Mouse (Mus musculus) neural tube, embryonic 13.5 days (tissue): Measurements from ENCODE around the gene Ugt2b34. TPM values are rescaled to one million over a fixed set of nuclear protein-coding genes. Genes with fewer than 3 reads are reported as not detected.
"Not testable (repeated sequence)": the region's sequence is repeated elsewhere in the genome, so short reads cannot be mapped to it uniquely, and the experiment has no call there.

Source experiments
- ATAC-seq: fragments of 200-750 bp; cut with Nextera tagmentation; 2 replicates; pipeline ENCODE4 v1.8.0; 2017; ENCODE audit warnings: low read depth, mild to moderate bottlenecking, moderate TSS enrichment, moderate library complexity
- H3K27ac ChIP-seq: fragments of 300-500 bp; sonication (generic); replicated peaks from 2 replicates; pipeline ENCODE4 v1.5.1; 2015; ENCODE audit warnings: moderate library complexity, mild to moderate bottlenecking, inconsistent platforms
- H3K27me3 ChIP-seq: fragments of 300-500 bp; sonication (generic); 2 replicates; pipeline ENCODE4 v1.6.1; 2015; ENCODE audit warnings: mild to moderate bottlenecking, inconsistent platforms
- H3K36me3 ChIP-seq: fragments of 300-500 bp; sonication (generic); 2 replicates; pipeline ENCODE4 v1.6.1; 2015; ENCODE audit warnings: mild to moderate bottlenecking, inconsistent platforms
- H3K4me1 ChIP-seq: fragments of 300-500 bp; sonication (generic); replicated peaks from 2 replicates; pipeline ENCODE4 v1.6.1; 2015; ENCODE audit warnings: inconsistent platforms
- H3K4me2 ChIP-seq: fragments of 300-500 bp; sonication (generic); 2 replicates; pipeline ENCODE4 v1.6.1; 2015; ENCODE audit warnings: inconsistent platforms, mild to moderate bottlenecking, moderate library complexity
- H3K4me3 ChIP-seq: fragments of 300-500 bp; sonication (generic); 2 replicates; pipeline ENCODE4 v1.5.1; 2015; ENCODE audit warnings: mild to moderate bottlenecking, inconsistent platforms
- H3K9ac ChIP-seq: fragments of 300-500 bp; sonication (generic); 2 replicates; pipeline ENCODE4 v1.6.1; 2015; ENCODE audit warnings: moderate library complexity, mild to moderate bottlenecking, inconsistent platforms
- H3K9me3 ChIP-seq: fragments of 300-500 bp; sonication (generic); 2 replicates; pipeline ENCODE4 v1.6.1; 2016; ENCODE audit warnings: inconsistent platforms
- WGBS: fragments of 180-500 bp; shearing (Covaris S2); methylation state at CpG from one replicate; pipeline ENCODE4 v1.1.7; 2015; 5-methylcytosine and 5-hydroxymethylcytosine counted together
- polyA plus RNA-seq: library from polyadenylated mRNA; unstranded; fragments of >200 nt; fragmentation: Nextera tagmentation; extraction: Ambion mirVana; gene quantifications from 2 replicates; pipeline ENCODE4 v1.2.1, GENCODE M21; 2015

Gene Ugt2b34
- polyA plus RNA-seq, 1 experiment from 2014 or later, result not detected

DNA sequence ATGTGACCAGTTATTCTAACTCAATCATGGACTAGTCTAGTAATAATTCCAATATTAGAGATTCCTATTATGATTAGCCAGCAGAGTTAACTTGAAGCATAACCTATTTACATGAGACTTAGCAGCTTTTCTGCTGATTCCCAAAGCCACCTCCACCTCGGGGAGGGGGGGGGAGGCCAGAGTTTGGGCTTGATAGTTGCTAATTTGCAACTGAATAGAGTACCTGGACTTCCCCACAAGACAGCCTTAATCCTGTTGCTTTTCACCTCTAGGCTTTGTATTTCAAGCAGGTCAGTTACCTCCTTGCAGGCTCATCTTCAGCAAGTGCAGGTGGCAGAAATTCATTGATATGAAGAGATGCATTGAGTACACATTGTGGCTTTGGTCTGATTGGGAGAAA, 49.1 kb downstream of the Ugt2b34 start:
- no peak for ATAC-seq
- Histone ChIP-seq H3K9ac (no peak overlapping the region), H3K36me3 (no peaks in the 10 kb centered on the region), H3K4me2 (no peak overlapping the region), H3K27me3 (no peaks in the 10 kb centered on the region), H3K27ac (no peak overlapping the region), H3K9me3 (no peaks in the 10 kb centered on the region), H3K4me1 (no peaks in the 10 kb centered on the region), H3K4me3 (no peak overlapping the region)
- 28% methylated on average over 1 of the region's 1 CpGs for WGBS

DNA sequence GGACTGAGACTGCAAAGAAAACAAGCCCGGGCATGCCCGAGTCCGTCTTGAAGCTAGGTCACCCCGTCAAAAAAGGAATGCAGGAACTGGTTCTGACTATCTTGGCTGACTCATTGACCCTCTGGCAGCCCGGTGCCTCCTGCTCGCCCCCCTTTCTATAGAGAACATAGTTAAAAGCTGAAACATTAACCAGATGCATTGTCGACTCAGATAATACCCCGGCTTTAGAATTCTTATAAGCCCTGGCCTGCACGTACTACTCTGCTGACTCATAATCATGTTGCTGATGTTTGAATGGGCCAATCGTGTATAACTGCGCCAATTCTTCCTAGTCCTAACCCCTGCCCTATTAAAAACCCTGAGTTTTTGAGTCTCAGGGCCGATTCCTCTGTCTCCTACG, 50.2 kb downstream of the Ugt2b34 start:
- not testable (repeated sequence) for H3K4me1 ChIP-seq, H3K27me3 ChIP-seq, H3K9me3 ChIP-seq, ATAC-seq, H3K4me3 ChIP-seq, H3K9ac ChIP-seq, H3K4me2 ChIP-seq, H3K27ac ChIP-seq, H3K36me3 ChIP-seq
- WGBS, result 74% methylated on average over 13 of the region's 13 CpGs

- no peak for ATAC-seq
- no peaks in the 10 kb centered on the region for H3K9me3 ChIP-seq
- no peak overlapping the region for H3K4me3 ChIP-seq
- 66% methylated on average over 5 of the region's 5 CpGs for WGBS
- no peaks in the 10 kb centered on the region for H3K27me3 ChIP-seq
- no peak overlapping the region for H3K4me2 ChIP-seq
- no peak overlapping the region for H3K27ac ChIP-seq
- H3K36me3 ChIP-seq, result no peaks in the 10 kb centered on the region
- no peaks in the 10 kb centered on the region for H3K4me1 ChIP-seq
- H3K9ac ChIP-seq, result no peak overlapping the region
These were observed 55.1 kb downstream of the Ugt2b34 start for GRCm38 (mm10) chr5:86851658-86852057.

GRCm38 (mm10) chr5:86850104-86850503, 56.6 kb downstream of the Ugt2b34 start:
- Histone ChIP-seq H3K4me3 (no peak overlapping the region), H3K4me1 (no peaks in the 10 kb centered on the region), H3K27ac (no peak overlapping the region), H3K9ac (no peak overlapping the region), H3K4me2 (no peak overlapping the region), H3K27me3 (no peaks in the 10 kb centered on the region), H3K36me3 (no peaks in the 10 kb centered on the region), H3K9me3 (no peaks in the 10 kb centered on the region)
- ATAC-seq, result no peak

GRCm38 (mm10) chr5:86841261-86841660, 65.5 kb downstream of the Ugt2b34 start:
- H3K9ac ChIP-seq, ATAC-seq, H3K9me3 ChIP-seq, H3K4me1 ChIP-seq, H3K27me3 ChIP-seq, H3K36me3 ChIP-seq, H3K4me3 ChIP-seq, H3K27ac ChIP-seq, H3K4me2 ChIP-seq: not testable (repeated sequence)

GRCm38 (mm10) chr5:86840207-86840606, 66.5 kb downstream of the Ugt2b34 start:
- 93% methylated on average over 2 of the region's 2 CpGs for WGBS
- H3K27ac ChIP-seq, result no peak overlapping the region
- no peak overlapping the region for H3K4me3 ChIP-seq
- H3K9me3 ChIP-seq, result no peaks in the 10 kb centered on the region
- H3K4me2 ChIP-seq, result no peak overlapping the region
- no peaks in the 10 kb centered on the region for H3K27me3 ChIP-seq
- no peak for ATAC-seq
- no peak overlapping the region for H3K9ac ChIP-seq
- no peaks in the 10 kb centered on the region for H3K4me1 ChIP-seq
- H3K36me3 ChIP-seq, result peaks cover 20% of the 10 kb centered on the region

Other genes with a start within 250 kb of the Ugt2b34 start
- not detected in 2 replicates for gene Tmprss11b, start 230.6 kb downstream of the Ugt2b34 start, polyA plus RNA-seq
- not detected in 2 replicates for gene Tmprss11e, start 161.1 kb downstream of the Ugt2b34 start, polyA plus RNA-seq
- gene Ythdc1, start 102.7 kb downstream of the Ugt2b34 start, polyA plus RNA-seq, result 36.8 and 41.7 TPM in 2 replicates
- gene Ugt2b1, start 19.6 kb upstream of the Ugt2b34 start, polyA plus RNA-seq, result not detected in 2 replicates
- not detected in 2 replicates for gene Ugt2b35, start 93.9 kb upstream of the Ugt2b34 start, polyA plus RNA-seq
- not detected in 2 replicates for gene Ugt2b36, start 185.6 kb upstream of the Ugt2b34 start, polyA plus RNA-seq
- gene Ugt2b5, start 233.4 kb upstream of the Ugt2b34 start, polyA plus RNA-seq, result not detected in 2 replicates